Mouse (Mus musculus) c-Kit-positive CD71-positive TER-119-negative erythroid progenitor cells, embryonic 14.5 days (primary cell): ENCODE measurements around the gene Ajap1.

Source experiments
- DNase-seq: peaks from one replicate; pipeline ENCODE4 v3.0.0-alpha.2; 2013; ENCODE audit warnings: low read depth

The Ajap1 gene

DNA sequence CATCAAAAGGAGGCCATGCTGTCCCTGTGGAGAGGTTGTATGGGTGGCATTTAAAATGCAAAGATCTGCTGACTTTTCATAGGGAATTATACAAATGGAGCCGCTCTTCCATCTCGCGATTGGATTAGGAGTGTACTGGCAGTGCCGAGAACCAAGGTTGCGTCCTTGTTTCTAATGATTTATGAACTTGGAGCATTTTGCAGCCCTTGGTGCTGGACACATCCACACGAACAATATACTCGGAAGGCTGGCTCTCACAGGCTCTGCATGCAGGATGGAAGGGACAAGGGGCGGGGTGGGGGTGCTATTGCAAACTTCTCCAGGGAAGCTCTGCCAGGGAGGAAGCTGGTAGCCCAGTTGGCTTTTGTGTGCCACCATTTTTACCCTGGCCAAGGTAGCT lies 31.1 kb downstream of the Ajap1 start:
- no peak for DNase-seq

DNA sequence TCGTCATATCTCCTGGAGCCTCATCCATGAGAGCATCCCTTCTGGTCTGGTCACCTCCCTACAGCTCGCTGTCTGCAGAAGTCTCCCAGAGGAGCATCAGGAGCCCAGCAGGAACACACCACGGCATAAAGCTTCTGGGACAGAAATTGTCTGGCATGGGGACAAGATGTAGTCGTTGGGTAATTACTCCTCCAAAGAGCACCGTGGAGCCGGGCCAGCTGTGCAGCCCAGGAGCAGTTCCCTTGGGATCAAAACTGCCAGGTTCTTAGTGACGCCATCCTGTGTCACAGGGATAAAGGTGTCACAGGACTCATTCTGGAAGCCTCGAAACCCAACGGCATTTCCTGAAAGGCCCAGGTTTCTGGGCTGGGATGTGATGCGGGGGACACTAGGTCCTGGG lies 40.1 kb downstream of the Ajap1 start:
- DNase-seq, result no peak

DNA sequence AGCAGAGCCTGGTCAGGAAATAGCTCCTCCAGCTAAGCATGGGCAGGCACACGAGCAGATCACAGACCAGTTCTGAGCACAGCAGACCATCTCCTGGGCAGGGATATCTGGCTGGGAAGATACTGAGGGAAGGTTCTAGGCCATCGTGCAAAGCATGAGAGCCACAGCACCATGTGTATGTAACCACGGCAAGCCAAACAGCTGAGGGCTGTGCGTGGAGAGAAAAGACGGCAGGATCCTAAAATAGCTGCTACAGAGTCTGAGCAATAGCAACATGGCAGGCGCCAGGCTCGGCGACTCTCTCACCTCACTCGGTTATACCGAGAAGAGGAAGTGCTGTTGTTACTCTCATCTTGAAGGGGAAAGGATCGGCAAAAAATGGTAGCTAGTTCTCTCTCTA lies 42.7 kb downstream of the Ajap1 start:
- no peak for DNase-seq

- DNase-seq, result no peak
These were observed 43.6 kb downstream of the Ajap1 start for GRCm38 (mm10) chr4:153439031-153439430.

GRCm38 (mm10) chr4:153437196-153437595 lies 45.4 kb downstream of the Ajap1 start:
- no peak for DNase-seq

DNA sequence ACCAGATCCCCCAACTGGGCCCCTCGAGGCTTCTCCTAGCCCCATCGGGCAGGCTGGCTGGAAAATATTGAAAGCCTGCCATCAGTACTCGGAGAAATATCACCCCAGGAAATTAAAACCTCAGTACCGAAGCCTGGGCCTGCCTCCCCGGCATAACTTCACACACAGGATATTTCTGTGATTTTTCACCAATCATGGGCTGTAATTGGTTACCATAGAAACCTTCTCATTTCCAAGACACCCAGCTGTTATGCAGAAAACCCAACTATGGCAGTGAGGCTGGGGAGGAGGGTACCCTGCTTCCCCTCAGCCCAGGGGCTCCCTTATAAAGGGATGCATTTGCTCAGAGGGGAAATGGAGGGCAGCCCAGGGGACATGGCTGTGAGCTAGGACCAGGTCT lies 46.7 kb downstream of the Ajap1 start:
- no peak for DNase-seq

DNA sequence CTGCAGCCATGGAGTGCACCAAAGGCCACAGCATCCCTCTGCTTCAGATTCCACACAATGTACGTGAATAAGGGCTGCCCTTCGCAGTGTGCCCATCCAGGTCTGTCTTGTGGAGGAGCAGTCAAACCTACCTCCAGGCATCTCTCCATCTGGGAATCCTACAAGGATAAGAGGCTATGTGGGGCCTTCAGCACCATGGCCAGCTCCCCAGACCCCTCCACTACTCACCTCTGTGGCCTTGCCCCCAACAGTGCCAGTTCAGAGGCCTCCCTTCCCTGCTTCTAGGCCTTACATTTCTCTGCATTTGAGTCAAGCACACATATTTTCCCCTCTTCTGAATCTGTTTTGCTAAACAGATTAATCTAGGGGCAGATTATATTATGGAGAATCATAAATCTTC lies 52.6 kb downstream of the Ajap1 start:
- no peak for DNase-seq

- no peak for DNase-seq
These were observed 56.5 kb downstream of the Ajap1 start for GRCm38 (mm10) chr4:153425961-153426656.

GRCm38 (mm10) chr4:153424324-153424723 lies 58.3 kb downstream of the Ajap1 start:
- DNase-seq, result no peak

GRCm38 (mm10) chr4:153417926-153418325 lies 64.7 kb downstream of the Ajap1 start:
- DNase-seq, result no peak

- DNase-seq, result no peak
These were observed 65.3 kb downstream of the Ajap1 start for GRCm38 (mm10) chr4:153417164-153417896.

- DNase-seq, result no peak
These were observed 66.5 kb downstream of the Ajap1 start for GRCm38 (mm10) chr4:153416111-153416510.

- no peak for DNase-seq
These were observed 84.2 kb downstream of the Ajap1 start for GRCm38 (mm10) chr4:153398421-153398820.

- no peak for DNase-seq
These were observed 95.1 kb downstream of the Ajap1 start for GRCm38 (mm10) chr4:153387478-153387877.

- DNase-seq, result no peak
These were observed 101.2 kb downstream of the Ajap1 start for GRCm38 (mm10) chr4:153381433-153381832.

- DNase-seq, result no peak
These were observed 101.7 kb downstream of the Ajap1 start for GRCm38 (mm10) chr4:153380885-153381284.

DNA sequence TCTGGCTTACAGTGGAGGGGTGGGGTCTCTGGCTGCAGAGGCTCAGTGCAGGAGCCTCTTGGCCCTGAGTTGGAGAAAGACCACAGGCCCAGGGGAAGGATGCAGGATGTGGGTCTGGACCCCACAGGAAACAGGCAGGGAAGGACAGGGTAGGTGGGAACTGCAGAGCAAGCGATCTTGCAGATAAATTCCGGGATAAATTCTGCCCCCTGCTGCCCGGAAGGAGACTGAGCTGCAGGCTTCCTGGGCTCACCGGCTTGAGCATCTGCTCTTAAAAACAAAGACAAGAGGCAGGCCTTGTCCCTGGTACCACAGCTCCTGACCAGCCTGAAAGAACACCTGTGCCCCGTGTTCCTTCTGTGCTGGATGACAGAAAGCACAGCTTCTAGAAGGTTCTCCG lies 104.6 kb downstream of the Ajap1 start:
- no peak for DNase-seq

DNA sequence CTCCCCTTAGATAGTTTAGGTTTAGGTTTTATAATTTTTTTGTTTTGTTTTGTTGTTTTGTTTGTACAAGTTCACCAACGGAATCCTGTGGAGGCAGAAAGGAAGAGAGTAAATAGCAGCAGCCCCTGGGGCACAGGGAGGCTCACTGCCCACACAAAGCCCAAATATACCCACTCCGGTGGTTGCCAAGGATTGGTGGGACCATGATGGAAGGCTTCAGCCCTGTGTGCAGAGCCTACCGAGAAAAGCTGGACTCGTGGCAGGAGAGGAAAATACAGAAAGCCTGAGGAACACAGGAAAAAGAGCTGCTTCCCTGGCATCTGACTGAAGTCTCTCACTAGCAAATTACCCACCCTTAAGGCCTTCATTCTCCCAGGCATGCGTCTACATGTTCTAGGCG lies 108.4 kb downstream of the Ajap1 start:
- no peak for DNase-seq

DNA sequence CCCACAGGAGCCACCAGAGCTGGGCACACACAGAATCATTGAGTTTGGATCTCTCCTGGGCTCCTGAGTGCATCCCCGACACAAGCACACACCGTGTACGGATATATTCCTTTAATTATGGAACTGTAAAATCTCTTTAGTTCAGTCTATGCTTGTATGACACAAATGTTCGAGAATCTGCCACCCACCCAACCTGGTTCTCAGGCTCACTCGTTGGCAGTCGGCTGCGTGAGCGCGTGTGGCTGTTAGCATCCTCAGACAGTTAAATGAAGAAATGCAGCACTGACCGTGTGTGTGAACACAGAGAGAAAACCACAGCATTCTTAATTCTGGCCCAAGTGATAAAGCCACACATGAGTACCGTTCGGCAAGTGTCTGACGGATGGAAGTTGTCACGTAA lies 109.5 kb downstream of the Ajap1 start:
- DNase-seq, result no peak

- no peak for DNase-seq
These were observed 113.9 kb downstream of the Ajap1 start for GRCm38 (mm10) chr4:153368620-153369159.

- no peak for DNase-seq
These were observed 121.6 kb downstream of the Ajap1 start for GRCm38 (mm10) chr4:153360868-153361545.

GRCm38 (mm10) chr4:153358243-153358550 lies 124.4 kb downstream of the Ajap1 start:
- DNase-seq, result no peak
